Mouse (Mus musculus): Measurements from ENCODE around the gene Fam19a2. TPM values are rescaled to one million over a fixed set of nuclear protein-coding genes. Genes with fewer than 3 reads are reported as not detected.

Gene Fam19a2
- polyA plus RNA-seq, 1 experiment from 2014 or later: 0.51 TPM

GRCm38 (mm10) chr10:123605671-123606070 lies 341.9 kb downstream of the Fam19a2 start:
- H3K4me2 ChIP-seq (ENCODE audit: low read length): no peak overlapping the region
- no peaks in the 10 kb centered on the region for H3K36me3 ChIP-seq (ENCODE audit: control insufficient read depth, insufficient read depth, low read length)
- H3K4me1 ChIP-seq (ENCODE audit: control insufficient read depth in 2 of 2, insufficient read depth in 2 of 2, low read length in 2 of 2): no peaks in the 10 kb centered on the region
- H3K27me3 ChIP-seq (ENCODE audit: control insufficient read depth, insufficient read depth, low read length): no peaks in the 10 kb centered on the region
- no peaks in the 10 kb centered on the region for H3K9me3 ChIP-seq (ENCODE audit: control insufficient read depth, low read length)
- ATAC-seq (ENCODE audit: insufficient number of reproducible peaks, insufficient read depth, low FRiP score, low read depth): no peak
- H3K9ac ChIP-seq (ENCODE audit: low read length): no peak overlapping the region
- H3K27ac ChIP-seq (replicated peaks in 1 of 2; ENCODE audit: control insufficient read depth in 1 of 2, insufficient read depth in 1 of 2, low read depth in 2 of 2, low read length in 2 of 2): no peak overlapping the region
- H3K4me3 ChIP-seq (ENCODE audit: control insufficient read depth in 1 of 2, insufficient read depth in 1 of 2, low read depth in 1 of 2, low read length in 2 of 2): no peak overlapping the region
- WGBS: 32% methylated on average over 2 of the region's 2 CpGs

- no peak for ATAC-seq (ENCODE audit: insufficient number of reproducible peaks, insufficient read depth, low FRiP score, low read depth)
These were observed 362.9 kb downstream of the Fam19a2 start for GRCm38 (mm10) chr10:123626691-123627090.

GRCm38 (mm10) chr10:123629248-123629744 lies 365.5 kb downstream of the Fam19a2 start:
- whole genome bisulfite sequencing: 49% methylated on average over 5 of the region's 5 CpGs
- ATAC-seq (ENCODE audit: insufficient number of reproducible peaks, insufficient read depth, low FRiP score, low read depth): no peak
- no peaks in the 10 kb centered on the region for H3K27me3 ChIP-seq (ENCODE audit: control insufficient read depth, insufficient read depth, low read length)
- no peaks in the 10 kb centered on the region for H3K9me3 ChIP-seq (ENCODE audit: control insufficient read depth, low read length)
- H3K4me3 ChIP-seq (ENCODE audit: control insufficient read depth in 1 of 2, insufficient read depth in 1 of 2, low read depth in 1 of 2, low read length in 2 of 2): no peak overlapping the region
- no peak overlapping the region for H3K27ac ChIP-seq (replicated peaks in 1 of 2; ENCODE audit: control insufficient read depth in 1 of 2, insufficient read depth in 1 of 2, low read depth in 2 of 2, low read length in 2 of 2)
- no peak overlapping the region for H3K4me2 ChIP-seq (ENCODE audit: low read length)
- no peak overlapping the region for H3K9ac ChIP-seq (ENCODE audit: low read length)
- H3K36me3 ChIP-seq (ENCODE audit: control insufficient read depth, insufficient read depth, low read length): no peaks in the 10 kb centered on the region
- peaks cover 3 to 11% of the 10 kb centered on the region in 2 experiments for H3K4me1 ChIP-seq (ENCODE audit: control insufficient read depth in 2 of 2, insufficient read depth in 2 of 2, low read length in 2 of 2)

More at GRCm38 (mm10) chr10:123626691-123627090, 362.9 kb downstream of the Fam19a2 start:
- no peaks in the 10 kb centered on the region for H3K9me3 ChIP-seq (ENCODE audit: control insufficient read depth, low read length)
- H3K36me3 ChIP-seq (ENCODE audit: control insufficient read depth, insufficient read depth, low read length): no peaks in the 10 kb centered on the region
- H3K27me3 ChIP-seq (ENCODE audit: control insufficient read depth, insufficient read depth, low read length): no peaks in the 10 kb centered on the region
- 84% methylated on average over 2 of the region's 2 CpGs for WGBS
- H3K4me1 ChIP-seq (ENCODE audit: control insufficient read depth in 2 of 2, insufficient read depth in 2 of 2, low read length in 2 of 2): peaks cover 9 to 19% of the 10 kb centered on the region in 2 experiments
- H3K27ac ChIP-seq (replicated peaks in 1 of 2; ENCODE audit: control insufficient read depth in 1 of 2, insufficient read depth in 1 of 2, low read depth in 2 of 2, low read length in 2 of 2): no peak overlapping the region
- no peak overlapping the region for H3K4me2 ChIP-seq (ENCODE audit: low read length)
- H3K4me3 ChIP-seq (ENCODE audit: control insufficient read depth in 1 of 2, insufficient read depth in 1 of 2, low read depth in 1 of 2, low read length in 2 of 2): no peak overlapping the region
- no peak overlapping the region for H3K9ac ChIP-seq (ENCODE audit: low read length)

- no peak overlapping the region for H3K27ac ChIP-seq (replicated peaks in 1 of 2; ENCODE audit: control insufficient read depth in 1 of 2, insufficient read depth in 1 of 2, low read depth in 2 of 2, low read length in 2 of 2)
- no peaks in the 10 kb centered on the region for H3K9me3 ChIP-seq (ENCODE audit: control insufficient read depth, low read length)
- H3K4me2 ChIP-seq (ENCODE audit: low read length): no peak overlapping the region
- no peak overlapping the region for H3K4me3 ChIP-seq (ENCODE audit: control insufficient read depth in 1 of 2, insufficient read depth in 1 of 2, low read depth in 1 of 2, low read length in 2 of 2)
- H3K36me3 ChIP-seq (ENCODE audit: control insufficient read depth, insufficient read depth, low read length): no peaks in the 10 kb centered on the region
- 0 out of 4 replicates have a peak, but pooled peaks cover 0 to 4% of the 10 kb centered on the region in 2 experiments for H3K4me1 ChIP-seq (ENCODE audit: control insufficient read depth in 2 of 2, insufficient read depth in 2 of 2, low read length in 2 of 2)
- WGBS: 66% methylated on average over 5 of the region's 5 CpGs
- H3K27me3 ChIP-seq (ENCODE audit: control insufficient read depth, insufficient read depth, low read length): no peaks in the 10 kb centered on the region
- ATAC-seq (ENCODE audit: insufficient number of reproducible peaks, insufficient read depth, low FRiP score, low read depth): no peak
- H3K9ac ChIP-seq (ENCODE audit: low read length): no peak overlapping the region
These were observed 368.2 kb downstream of the Fam19a2 start for GRCm38 (mm10) chr10:123632029-123632428.

DNA sequence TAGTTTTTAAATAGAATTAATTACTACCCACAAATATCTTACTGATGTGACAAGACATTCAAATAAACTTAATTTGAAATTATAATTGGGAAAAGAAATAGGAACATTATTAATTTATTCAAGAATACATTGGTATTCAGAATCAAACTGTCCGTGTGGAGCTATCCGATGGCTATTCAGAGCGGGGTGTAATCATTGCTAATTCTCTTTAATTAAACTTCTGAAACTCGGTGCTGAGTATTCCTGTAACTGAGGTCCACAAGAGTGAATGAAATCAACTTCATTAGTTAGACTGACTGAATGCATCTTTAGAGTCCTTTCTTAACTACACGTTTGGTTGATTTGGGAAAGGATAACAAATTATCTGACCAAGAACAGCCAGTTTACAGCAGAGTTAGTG lies 372.9 kb downstream of the Fam19a2 start:
- 81% methylated on average over 5 of the region's 5 CpGs for WGBS

DNA sequence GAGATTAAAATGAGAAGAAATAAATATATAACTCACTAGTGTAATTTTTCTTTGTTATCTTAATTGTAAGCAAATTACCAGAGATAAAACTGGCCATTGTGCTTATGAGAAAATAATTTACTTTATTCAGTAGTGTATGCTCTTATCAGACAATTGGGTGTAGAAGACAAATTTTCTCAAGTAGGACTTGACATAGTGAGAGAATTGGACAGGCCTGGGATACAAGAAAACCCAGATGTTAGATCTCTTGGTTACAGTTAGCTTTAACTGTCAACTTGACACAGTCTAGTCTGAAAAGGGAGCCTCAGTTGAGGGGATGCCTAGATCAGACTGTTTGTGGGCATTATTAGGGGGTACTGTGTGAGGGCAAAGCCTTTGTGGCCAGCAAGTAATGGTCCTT lies 373.7 kb downstream of the Fam19a2 start:
- ATAC-seq (ENCODE audit: insufficient number of reproducible peaks, insufficient read depth, low FRiP score, low read depth): no peak

More for the DNA sequence above, 372.9 kb downstream of the Fam19a2 start:
- Histone ChIP-seq H3K4me3 (ENCODE audit: control insufficient read depth in 1 of 2, insufficient read depth in 1 of 2, low read depth in 1 of 2, low read length in 2 of 2) (no peak overlapping the region), H3K27me3 (ENCODE audit: control insufficient read depth, insufficient read depth, low read length) (no peaks in the 10 kb centered on the region), H3K27ac (replicated peaks in 1 of 2; ENCODE audit: control insufficient read depth in 1 of 2, insufficient read depth in 1 of 2, low read depth in 2 of 2, low read length in 2 of 2) (no peak overlapping the region), H3K4me2 (ENCODE audit: low read length) (no peak overlapping the region), H3K36me3 (ENCODE audit: control insufficient read depth, insufficient read depth, low read length) (no peaks in the 10 kb centered on the region), H3K9ac (ENCODE audit: low read length) (no peak overlapping the region), H3K4me1 (ENCODE audit: control insufficient read depth in 2 of 2, insufficient read depth in 2 of 2, low read length in 2 of 2) (no peaks in the 10 kb centered on the region), H3K9me3 (ENCODE audit: control insufficient read depth, low read length) (no peaks in the 10 kb centered on the region)
- ATAC-seq (ENCODE audit: insufficient number of reproducible peaks, insufficient read depth, low FRiP score, low read depth): no peak

GRCm38 (mm10) chr10:123645568-123645967 lies 381.8 kb downstream of the Fam19a2 start:
- H3K27ac ChIP-seq (replicated peaks in 1 of 2; ENCODE audit: control insufficient read depth in 1 of 2, insufficient read depth in 1 of 2, low read depth in 2 of 2, low read length in 2 of 2): no peak overlapping the region
- 90% methylated on average over 4 of the region's 4 CpGs for WGBS

More for the DNA sequence above, 373.7 kb downstream of the Fam19a2 start:
- Histone ChIP-seq H3K4me1 (ENCODE audit: control insufficient read depth in 2 of 2, insufficient read depth in 2 of 2, low read length in 2 of 2) (no peaks in the 10 kb centered on the region), H3K36me3 (ENCODE audit: control insufficient read depth, insufficient read depth, low read length) (no peaks in the 10 kb centered on the region), H3K4me2 (ENCODE audit: low read length) (no peak overlapping the region), H3K27me3 (ENCODE audit: control insufficient read depth, insufficient read depth, low read length) (no peaks in the 10 kb centered on the region), H3K4me3 (ENCODE audit: control insufficient read depth in 1 of 2, insufficient read depth in 1 of 2, low read depth in 1 of 2, low read length in 2 of 2) (no peak overlapping the region), H3K9ac (ENCODE audit: low read length) (no peak overlapping the region), H3K27ac (replicated peaks in 1 of 2; ENCODE audit: control insufficient read depth in 1 of 2, insufficient read depth in 1 of 2, low read depth in 2 of 2, low read length in 2 of 2) (no peak overlapping the region), H3K9me3 (ENCODE audit: control insufficient read depth, low read length) (no peaks in the 10 kb centered on the region)

DNA sequence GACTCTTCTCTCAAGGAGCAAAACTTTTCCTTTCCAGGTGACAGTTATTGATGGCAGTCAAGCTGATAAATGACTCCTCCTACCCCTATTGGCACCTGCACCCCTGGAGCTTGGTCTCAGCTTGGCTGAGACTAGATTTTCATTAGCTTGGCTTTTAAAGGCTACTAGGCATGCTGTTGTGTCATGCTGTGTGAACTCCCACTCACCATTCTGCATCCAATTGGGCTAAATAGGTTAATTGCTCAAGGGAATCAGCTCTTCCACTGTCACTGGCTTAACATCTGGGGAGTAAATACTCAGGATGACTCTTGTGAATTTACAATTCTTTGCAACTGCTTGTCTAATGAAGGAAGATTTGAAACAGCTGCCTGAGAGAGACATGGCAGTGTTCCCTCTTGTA lies 407.4 kb downstream of the Fam19a2 start:
- H3K9ac ChIP-seq (ENCODE audit: low read length): no peak overlapping the region
- H3K4me2 ChIP-seq (ENCODE audit: low read length): no peak overlapping the region
- no peaks in the 10 kb centered on the region for H3K4me1 ChIP-seq (ENCODE audit: control insufficient read depth in 2 of 2, insufficient read depth in 2 of 2, low read length in 2 of 2)
- H3K4me3 ChIP-seq (ENCODE audit: control insufficient read depth in 1 of 2, insufficient read depth in 1 of 2, low read depth in 1 of 2, low read length in 2 of 2): no peak overlapping the region
- H3K27ac ChIP-seq (replicated peaks in 1 of 2; ENCODE audit: control insufficient read depth in 1 of 2, insufficient read depth in 1 of 2, low read depth in 2 of 2, low read length in 2 of 2): no peak overlapping the region
- no peaks in the 10 kb centered on the region for H3K27me3 ChIP-seq (ENCODE audit: control insufficient read depth, insufficient read depth, low read length)
- no peak for ATAC-seq (ENCODE audit: insufficient number of reproducible peaks, insufficient read depth, low FRiP score, low read depth)
- no peaks in the 10 kb centered on the region for H3K9me3 ChIP-seq (ENCODE audit: control insufficient read depth, low read length)
- H3K36me3 ChIP-seq (ENCODE audit: control insufficient read depth, insufficient read depth, low read length): no peaks in the 10 kb centered on the region

More at GRCm38 (mm10) chr10:123645568-123645967, 381.8 kb downstream of the Fam19a2 start:
- Histone ChIP-seq H3K4me3 (ENCODE audit: control insufficient read depth in 1 of 2, insufficient read depth in 1 of 2, low read depth in 1 of 2, low read length in 2 of 2) (no peak overlapping the region), H3K4me2 (ENCODE audit: low read length) (no peak overlapping the region), H3K9me3 (ENCODE audit: control insufficient read depth, low read length) (0 out of 2 replicates have a peak, but pooled peaks cover 2% of the 10 kb centered on the region), H3K36me3 (ENCODE audit: control insufficient read depth, insufficient read depth, low read length) (no peaks in the 10 kb centered on the region), H3K4me1 (ENCODE audit: control insufficient read depth in 2 of 2, insufficient read depth in 2 of 2, low read length in 2 of 2) (peaks cover 0 to 6% of the 10 kb centered on the region in 2 experiments; a peak in 1 of 4 replicates), H3K27me3 (ENCODE audit: control insufficient read depth, insufficient read depth, low read length) (no peaks in the 10 kb centered on the region), H3K9ac (ENCODE audit: low read length) (no peak overlapping the region)
- ATAC-seq (ENCODE audit: insufficient number of reproducible peaks, insufficient read depth, low FRiP score, low read depth): no peak

Measured in heart, embryonic 14.5 days (tissue).